Mouse (Mus musculus): ENCODE results near the gene Ptprj.
"Not testable (repeated sequence)": the region's sequence is repeated elsewhere in the genome, so short reads cannot be mapped to it uniquely, and the experiment has no call there.

Gene Ptprj

GRCm38 (mm10) chr2:90577451-90578279 lies 2.8 kb downstream of the Ptprj start:
- no peak for DNase-seq (ENCODE audit: low spot score)

GRCm38 (mm10) chr2:90576936-90577335 lies 3.5 kb downstream of the Ptprj start:
- DNase-seq (ENCODE audit: low spot score): no peak

GRCm38 (mm10) chr2:90576411-90576810 lies 4.0 kb downstream of the Ptprj start:
- no peak for DNase-seq (ENCODE audit: low spot score)

GRCm38 (mm10) chr2:90575713-90576112 lies 4.7 kb downstream of the Ptprj start:
- no peak for DNase-seq (ENCODE audit: low spot score)

GRCm38 (mm10) chr2:90575116-90575515 lies 5.3 kb downstream of the Ptprj start:
- DNase-seq (ENCODE audit: low spot score): no peak

- DNase-seq (ENCODE audit: low spot score): no peak
Measured at GRCm38 (mm10) chr2:90574536-90574935, 5.9 kb downstream of the Ptprj start.

- DNase-seq (ENCODE audit: low spot score): no peak
Measured at GRCm38 (mm10) chr2:90573640-90574526, 6.6 kb downstream of the Ptprj start.

GRCm38 (mm10) chr2:90572126-90572525 lies 8.3 kb downstream of the Ptprj start:
- no peak for DNase-seq (ENCODE audit: low spot score)

- not testable (repeated sequence) for DNase-seq (ENCODE audit: low spot score)
Measured at GRCm38 (mm10) chr2:90571399-90571798, 9.0 kb downstream of the Ptprj start.

- DNase-seq (ENCODE audit: low spot score): no peak
Measured at GRCm38 (mm10) chr2:90570871-90571270, 9.6 kb downstream of the Ptprj start.

GRCm38 (mm10) chr2:90570216-90570615 lies 10.2 kb downstream of the Ptprj start:
- peak; percentile 10 for DNase-seq (ENCODE audit: low spot score)

GRCm38 (mm10) chr2:90568961-90569481 lies 11.4 kb downstream of the Ptprj start:
- DNase-seq (ENCODE audit: low spot score): no peak

- DNase-seq (ENCODE audit: low spot score): no peak
Measured at GRCm38 (mm10) chr2:90568091-90568490, 12.4 kb downstream of the Ptprj start.

GRCm38 (mm10) chr2:90566773-90567528 lies 13.5 kb downstream of the Ptprj start:
- DNase-seq (ENCODE audit: low spot score): no peak

- DNase-seq (ENCODE audit: low spot score): no peak
Measured at GRCm38 (mm10) chr2:90566046-90566445, 14.4 kb downstream of the Ptprj start.

- DNase-seq (ENCODE audit: low spot score): no peak
Measured at GRCm38 (mm10) chr2:90565192-90565929, 15.1 kb downstream of the Ptprj start.

- peak; percentile 19 for DNase-seq (ENCODE audit: low spot score)
Measured at GRCm38 (mm10) chr2:90564552-90564951, 15.9 kb downstream of the Ptprj start.

- DNase-seq (ENCODE audit: low spot score): no peak
Measured at GRCm38 (mm10) chr2:90563171-90563570, 17.3 kb downstream of the Ptprj start.

- no peak for DNase-seq (ENCODE audit: low spot score)
Measured at GRCm38 (mm10) chr2:90562126-90562670, 18.2 kb downstream of the Ptprj start.

- DNase-seq (ENCODE audit: low spot score): no peak
Measured at GRCm38 (mm10) chr2:90560197-90560843, 20.1 kb downstream of the Ptprj start.
